Mouse (Mus musculus): ENCODE results near the gene Dlgap4. TPM values are rescaled to one million over a fixed set of nuclear protein-coding genes. Genes with fewer than 3 reads are reported as not detected.

The Dlgap4 gene
- polyA plus RNA-seq (2012; rRNA removed) = 67.9 and 77.9 TPM in 2 replicates

- no peak for DNase-seq (ENCODE audit: low read depth)
Measured at GRCm38 (mm10) chr2:156613541-156614257, at the start of gene Dlgap4. Dlgap4 (plus strand) TSS chr2:156613705.

DNA sequence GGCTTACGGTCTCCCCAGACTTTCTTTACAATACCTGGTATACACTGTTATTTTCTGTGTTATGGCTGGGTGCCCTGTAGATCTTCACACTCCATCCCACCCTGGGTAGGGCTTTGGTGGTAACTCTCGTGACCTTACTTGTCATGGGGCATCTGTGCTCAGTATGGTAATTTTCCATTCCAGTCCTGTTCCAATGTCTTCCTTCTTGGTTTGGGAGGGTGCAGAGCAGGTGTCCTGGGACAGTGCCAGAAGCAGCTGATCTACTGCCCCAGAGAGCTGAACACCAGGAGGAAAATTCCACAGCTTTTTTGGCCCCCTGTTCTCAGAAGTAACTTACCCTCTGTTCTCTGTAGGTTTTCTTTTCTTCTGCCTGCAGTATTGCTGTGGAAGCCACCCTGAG, 47.0 kb upstream of the Dlgap4 start:
- DNase-seq (ENCODE audit: low read depth) = no peak

GRCm38 (mm10) chr2:156568647-156569046, 44.9 kb upstream of the Dlgap4 start:
- DNase-seq (ENCODE audit: low read depth) = no peak

DNA sequence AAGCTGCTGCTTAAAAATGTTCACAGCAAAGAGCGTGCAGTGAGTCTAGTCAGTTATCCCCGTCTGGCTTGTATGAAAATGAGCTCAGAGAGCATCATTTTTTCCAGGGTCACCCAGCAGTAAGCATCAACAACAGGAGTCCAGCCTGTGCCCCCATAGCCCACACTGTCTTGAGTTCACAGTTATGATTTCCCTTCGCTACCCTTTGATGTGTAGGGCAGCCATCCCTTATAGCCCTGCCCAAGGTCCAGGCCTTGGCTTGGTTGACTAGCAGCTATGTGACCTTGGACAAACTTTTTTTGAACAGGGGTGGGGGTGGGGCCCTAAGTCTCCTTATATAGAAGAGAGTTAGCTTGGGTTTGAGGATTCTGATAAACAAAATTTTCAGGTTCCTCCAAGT, 44.2 kb upstream of the Dlgap4 start:
- DNase-seq (ENCODE audit: low read depth) = no peak

GRCm38 (mm10) chr2:156571521-156571920, 42.0 kb upstream of the Dlgap4 start:
- no peak for DNase-seq (ENCODE audit: low read depth)

- no peak for DNase-seq (ENCODE audit: low read depth)
Measured at GRCm38 (mm10) chr2:156576850-156577587, 36.5 kb upstream of the Dlgap4 start.

- no peak for DNase-seq (ENCODE audit: low read depth)
Measured at GRCm38 (mm10) chr2:156580507-156580906, 33.0 kb upstream of the Dlgap4 start.

DNA sequence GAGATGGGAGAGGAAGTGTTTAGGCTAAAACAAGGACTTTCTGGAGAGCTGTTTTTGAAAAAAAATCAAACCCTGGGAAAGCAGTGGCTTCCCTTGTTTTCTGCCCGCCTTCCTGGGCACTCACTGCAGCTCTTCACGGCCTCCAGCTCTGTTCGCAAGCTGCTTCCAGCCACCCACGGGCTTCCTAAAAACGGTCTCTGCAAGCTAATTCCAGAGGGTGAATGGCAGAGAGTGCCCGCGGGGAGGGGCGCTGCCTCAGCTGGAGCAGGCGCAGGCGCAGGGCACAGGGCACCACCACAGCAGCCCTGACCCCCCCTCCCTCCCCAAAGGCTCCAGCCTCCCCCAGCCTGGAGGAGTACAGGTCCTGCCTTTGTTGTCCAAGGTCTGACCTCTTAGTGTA, 32.3 kb upstream of the Dlgap4 start:
- DNase-seq (ENCODE audit: low read depth) = no peak

DNA sequence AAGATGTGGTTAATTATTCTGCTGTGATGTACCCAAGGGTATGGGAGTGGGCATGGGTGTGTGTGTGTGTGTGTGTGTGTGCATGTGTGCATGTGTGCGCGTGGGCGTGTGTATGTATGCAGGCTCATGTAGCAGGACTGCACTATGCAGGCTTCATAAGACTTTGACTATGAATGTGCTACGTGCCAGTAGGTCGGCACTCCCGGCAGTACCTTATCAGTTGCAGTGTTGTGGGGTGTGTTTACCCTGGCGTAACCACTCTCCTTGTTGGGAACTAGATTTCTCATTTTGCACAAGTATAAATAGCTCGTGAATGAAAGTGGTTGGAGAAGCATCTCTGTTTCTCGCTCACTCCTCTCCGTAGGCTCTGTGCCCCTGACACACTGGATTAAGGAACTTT, 30.6 kb upstream of the Dlgap4 start:
- DNase-seq (ENCODE audit: low read depth) = no peak

DNA sequence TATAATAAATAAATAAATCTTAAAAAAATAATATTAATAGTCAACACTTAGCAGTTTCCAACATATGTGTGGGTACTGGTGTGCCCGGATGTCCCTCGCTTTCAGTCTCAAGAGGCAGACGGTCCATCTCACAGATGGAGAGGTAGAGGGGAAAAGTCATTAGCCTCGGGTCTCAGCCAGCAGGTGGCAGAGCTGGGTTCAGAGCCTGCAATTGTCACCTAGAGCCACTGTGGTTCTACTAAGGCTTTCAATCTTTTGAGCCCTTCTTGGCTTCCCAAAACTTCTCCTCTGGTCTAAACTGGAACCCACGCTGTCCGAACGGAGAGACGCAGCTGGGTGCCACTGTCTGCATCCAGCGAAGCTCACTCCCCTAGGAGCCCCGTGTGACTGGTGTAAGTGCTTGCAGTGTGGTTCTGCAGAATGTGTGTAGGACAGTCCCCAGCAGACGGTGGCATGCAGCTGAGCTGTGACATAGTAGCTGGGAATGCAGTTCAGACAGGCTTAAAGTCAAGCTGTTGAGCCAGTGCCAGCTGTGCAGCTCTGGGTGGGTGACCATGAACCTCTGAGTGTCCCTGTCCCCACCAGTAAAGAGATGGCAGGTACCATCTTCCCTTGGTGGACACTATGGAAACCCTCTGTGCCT, 29.2 kb upstream of the Dlgap4 start:
- no peak for DNase-seq (ENCODE audit: low read depth)

DNA sequence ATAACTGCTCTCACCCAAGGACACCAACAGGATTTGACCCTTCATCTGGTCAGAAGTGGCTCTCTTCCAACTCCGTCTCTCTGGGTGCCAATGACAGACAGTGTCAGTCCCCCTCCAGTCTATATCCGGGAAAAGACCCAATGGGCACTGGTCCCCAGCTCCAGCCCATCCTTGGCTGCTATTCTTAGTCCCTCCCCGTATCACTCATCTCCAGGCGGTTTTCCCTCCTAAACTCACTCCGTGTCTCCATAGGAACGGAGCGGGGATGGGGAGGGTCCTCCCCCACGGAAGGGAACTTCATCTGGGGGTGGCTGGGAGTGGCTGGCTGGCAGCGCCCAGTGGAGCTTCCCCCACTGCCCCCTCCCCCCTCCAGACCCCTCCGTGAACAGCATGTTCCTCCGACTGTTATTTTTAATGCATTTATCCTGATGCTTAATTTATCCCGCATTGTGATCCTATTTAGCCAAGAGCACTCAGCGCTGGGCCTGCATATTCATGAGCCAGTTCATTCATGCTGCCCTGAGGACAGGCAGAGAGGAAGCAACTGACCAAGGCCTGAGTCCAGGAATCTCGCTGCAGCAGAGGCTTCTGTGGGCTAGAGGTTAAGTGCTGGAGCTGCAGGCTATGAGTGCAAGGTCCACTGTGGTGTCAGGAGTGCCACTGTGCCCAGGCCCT, 28.6 kb upstream of the Dlgap4 start:
- DNase-seq (ENCODE audit: low read depth) = no peak

DNA sequence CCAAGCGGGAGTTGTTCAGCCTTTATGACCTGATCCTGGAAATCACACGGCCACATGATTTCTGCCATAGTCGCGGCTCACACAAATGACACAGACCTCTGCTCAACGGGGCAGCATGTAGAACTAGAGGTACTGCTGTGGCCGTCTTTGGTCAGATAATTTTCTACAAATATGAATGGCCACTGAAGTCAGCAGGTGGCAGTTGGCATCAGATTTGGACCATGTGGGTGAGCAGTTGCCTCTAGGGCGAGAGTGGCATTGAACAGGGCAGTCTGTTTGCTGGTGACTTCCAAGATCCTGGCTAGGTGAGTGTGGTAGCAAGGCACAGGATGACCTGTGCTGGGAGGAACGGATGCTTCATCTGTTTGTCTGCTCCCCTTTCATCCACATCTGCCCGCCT, 24.0 kb upstream of the Dlgap4 start:
- DNase-seq (ENCODE audit: low read depth) = no peak

- DNase-seq (ENCODE audit: low read depth) = no peak
Measured at GRCm38 (mm10) chr2:156594987-156595490, 18.5 kb upstream of the Dlgap4 start.

- no peak for DNase-seq (ENCODE audit: low read depth)
Measured at GRCm38 (mm10) chr2:156602581-156602980, 10.9 kb upstream of the Dlgap4 start.

GRCm38 (mm10) chr2:156603671-156604070, 9.8 kb upstream of the Dlgap4 start:
- no peak for DNase-seq (ENCODE audit: low read depth)

DNA sequence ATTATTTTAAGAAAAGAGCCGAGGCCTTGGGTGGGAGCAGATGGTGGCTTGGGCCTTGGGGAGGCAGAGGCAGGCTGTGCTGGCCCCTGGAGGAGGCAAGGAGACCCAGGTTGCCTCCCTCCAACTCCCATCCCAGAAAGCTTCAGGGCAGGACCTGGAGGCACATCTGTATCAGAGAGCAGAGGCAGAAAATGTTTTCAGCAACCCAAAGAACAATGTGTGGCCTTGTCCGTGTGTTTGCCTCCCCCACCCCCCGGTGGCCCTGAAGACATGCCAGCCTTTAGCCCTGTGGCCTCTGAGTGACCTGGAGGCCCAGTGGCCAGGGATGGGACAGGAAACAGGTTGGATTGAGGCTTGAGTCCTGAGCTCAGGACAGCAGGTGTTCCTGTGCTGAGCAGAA, 8.4 kb upstream of the Dlgap4 start:
- DNase-seq (ENCODE audit: low read depth) = no peak

GRCm38 (mm10) chr2:156605971-156606370, 7.5 kb upstream of the Dlgap4 start:
- DNase-seq (ENCODE audit: low read depth) = no peak

DNA sequence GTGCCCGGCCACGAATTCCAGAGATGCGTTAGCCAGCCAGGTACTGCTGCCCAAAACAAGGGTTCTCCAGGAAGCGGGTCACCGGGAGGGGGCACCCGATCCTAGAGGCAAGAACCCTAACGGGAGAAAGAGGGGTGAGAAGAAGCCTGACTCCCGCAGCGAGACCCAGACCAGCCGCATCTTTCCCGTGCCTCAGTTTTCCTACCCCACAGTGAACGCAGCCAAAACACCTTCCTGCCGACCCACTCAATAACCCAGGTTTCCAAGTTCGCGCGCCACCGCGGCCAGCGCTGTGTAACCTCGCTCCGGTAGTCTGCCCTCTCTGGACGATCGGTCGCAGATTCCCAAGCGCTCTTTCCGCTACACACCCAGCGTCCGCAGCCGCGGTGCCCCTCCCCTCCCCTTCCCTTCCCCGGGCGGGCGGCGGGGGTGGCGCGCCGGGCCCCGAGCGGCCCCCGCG, 394 bp upstream of the Dlgap4 start:
- DNase-seq (ENCODE audit: low read depth) = no peak

- no peak for DNase-seq (ENCODE audit: low read depth)
Measured at GRCm38 (mm10) chr2:156614258-156614556, 702 bp downstream of the Dlgap4 start.

DNA sequence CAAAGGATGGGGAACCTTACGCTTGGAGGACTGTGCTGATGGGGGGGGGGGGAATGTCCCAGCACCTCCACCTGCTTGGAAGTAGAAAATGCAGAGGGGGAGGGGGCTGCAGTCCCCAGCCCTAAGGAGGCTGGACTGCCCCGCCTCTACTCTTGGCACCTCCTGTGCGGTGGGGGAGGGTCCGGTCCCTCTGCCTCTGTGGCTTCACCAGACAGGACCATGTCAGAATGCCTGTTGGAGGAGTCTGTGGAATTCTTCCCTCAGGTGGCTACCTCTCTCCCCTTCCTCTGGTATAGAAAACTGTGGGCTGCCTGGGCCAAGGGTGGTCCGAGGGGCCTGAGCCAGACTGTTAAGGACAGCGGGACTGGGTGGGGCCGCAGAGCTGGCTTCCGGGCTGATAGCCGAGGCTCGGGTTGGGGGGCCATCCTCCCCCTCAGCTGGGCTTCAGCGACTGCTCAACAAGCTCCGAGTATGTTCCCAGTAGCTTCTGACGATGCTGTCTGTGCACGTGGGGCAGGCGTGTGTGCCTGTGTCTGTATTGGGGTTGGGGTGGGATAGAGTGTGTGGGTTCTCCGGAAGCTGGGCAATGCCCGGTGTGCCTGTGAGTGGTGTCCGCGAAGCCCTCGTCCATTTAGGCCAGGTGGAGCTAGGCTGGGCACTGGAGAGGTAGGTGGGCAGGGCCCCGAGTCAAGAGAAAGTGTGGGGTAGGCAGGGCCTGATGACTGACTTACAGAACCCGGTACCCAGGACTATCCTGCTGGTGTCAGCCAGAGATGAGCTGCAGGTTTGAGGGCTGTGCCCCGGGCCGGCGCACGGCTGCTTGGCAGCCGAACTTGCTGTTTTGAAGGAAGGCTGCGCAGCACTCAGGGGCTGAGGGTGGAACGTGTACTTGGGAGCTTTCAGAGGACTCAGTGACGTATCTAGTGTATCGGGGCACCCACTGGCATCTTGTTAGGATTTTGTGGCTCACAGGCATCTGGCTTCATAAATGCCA, 1.5 kb downstream of the Dlgap4 start:
- no peak for DNase-seq (ENCODE audit: low read depth)

DNA sequence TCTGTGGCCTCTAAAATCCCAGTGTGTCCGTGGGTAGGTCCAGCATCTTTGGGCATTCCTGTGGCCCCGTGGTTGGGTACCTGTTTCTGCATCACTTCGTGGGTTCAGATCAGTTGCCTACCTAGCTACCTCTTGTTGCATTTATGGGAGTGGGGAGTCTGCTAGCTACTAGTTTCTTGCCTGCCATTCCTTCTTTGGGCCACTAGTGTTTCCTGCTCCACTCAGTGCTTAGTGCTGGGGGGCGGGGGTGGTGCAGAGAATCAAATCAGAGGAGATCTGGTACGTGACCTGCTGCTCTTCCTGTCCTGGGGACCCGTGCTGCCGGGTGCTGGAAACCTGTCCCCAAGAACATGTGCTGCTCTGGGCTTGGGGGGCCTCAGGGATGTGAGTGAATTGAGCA, 3.0 kb downstream of the Dlgap4 start:
- DNase-seq (ENCODE audit: low read depth) = no peak
